Mouse (Mus musculus) liver, adult 2 months (tissue): ENCODE data around the gene Ssna1.

Experiments used
- CTCF ChIP-seq: fragments of 200-500 bp; IDR thresholded peaks from 2 replicates; pipeline ENCODE4 v1.5.1; 2011; ENCODE audit warnings: low read depth, low read length, control low read depth
- POLR2A ChIP-seq: fragments of 200-500 bp; IDR thresholded peaks from 2 replicates; pipeline ENCODE4 v1.6.1; 2011; ENCODE audit warnings: low read length, control low read depth; ENCODE audit not compliant: insufficient read depth; ENCODE audit errors: extremely low read depth

- no peak for TF ChIP-seq CTCF
- TF ChIP-seq POLR2A: no peak
These were observed 34.7 kb downstream of the Ssna1 start for GRCm38 (mm10) chr2:25237522-25237921.
